Mouse (Mus musculus) kidney, adult 11 months (tissue): ENCODE measurements around the gene Tpd52l2.

Source experiments
- DNase-seq: peaks from one replicate; pipeline ENCODE4 v3.0.0; 2022

Tpd52l2 gene

DNA sequence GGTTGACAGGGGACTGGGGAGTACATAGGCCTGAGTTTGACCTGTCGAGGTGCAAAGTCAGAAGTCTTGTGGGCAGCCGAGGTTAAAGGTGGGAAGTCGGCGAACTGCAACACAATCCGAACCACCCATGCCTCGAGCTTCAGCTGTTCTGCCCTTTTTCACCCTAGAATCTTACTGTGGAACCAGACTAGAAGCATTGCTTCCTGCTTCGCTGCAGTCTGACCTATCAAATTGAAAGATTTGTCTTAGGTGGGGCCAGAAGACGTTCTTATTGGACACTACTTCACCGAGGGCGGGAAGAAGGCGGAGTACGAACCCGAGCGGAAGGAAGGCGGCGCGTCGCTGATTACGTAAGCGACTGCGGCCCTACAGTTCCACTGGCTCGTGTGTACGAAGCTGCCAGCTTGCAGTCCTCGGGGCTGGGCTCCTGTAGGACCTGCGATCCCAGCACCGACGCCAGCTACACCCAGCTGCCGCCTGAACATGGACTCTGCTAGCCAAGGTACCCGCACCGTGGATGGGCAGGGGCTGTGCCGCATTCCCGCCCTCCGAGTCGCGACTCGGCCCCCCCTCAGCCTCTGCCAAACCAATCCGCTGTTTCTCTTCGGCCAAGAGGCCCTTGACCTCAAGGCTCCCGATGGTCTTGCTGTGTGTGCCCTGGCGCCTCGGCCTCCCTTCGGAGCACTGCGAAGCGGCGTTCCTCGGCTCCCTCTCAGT lies at the start of gene Tpd52l2:
Tpd52l2 (plus strand) TSS at position 312 of the 717 bp plus-strand sequence.
- peak; percentile 96 for DNase-seq

DNA sequence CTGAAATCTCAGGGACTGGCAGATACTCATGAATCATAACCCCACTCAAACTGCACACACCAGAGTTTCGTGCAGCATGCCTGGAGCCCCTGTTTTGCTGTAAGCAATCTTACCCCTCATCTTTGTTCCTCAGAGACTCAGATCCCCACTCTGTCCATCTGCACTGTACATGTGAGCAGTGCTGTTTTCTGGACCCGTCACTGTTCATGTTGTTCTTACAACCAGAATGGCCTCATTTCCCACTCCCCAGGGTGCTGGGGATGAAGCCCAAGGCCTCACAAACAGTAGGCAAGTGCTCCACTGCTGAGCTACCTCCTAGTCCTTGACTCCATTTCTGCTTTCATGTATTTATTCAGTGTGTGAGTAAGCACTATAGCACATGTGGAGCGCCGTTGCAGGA lies 44.8 kb upstream of the Tpd52l2 start:
- DNase-seq: no peak

DNA sequence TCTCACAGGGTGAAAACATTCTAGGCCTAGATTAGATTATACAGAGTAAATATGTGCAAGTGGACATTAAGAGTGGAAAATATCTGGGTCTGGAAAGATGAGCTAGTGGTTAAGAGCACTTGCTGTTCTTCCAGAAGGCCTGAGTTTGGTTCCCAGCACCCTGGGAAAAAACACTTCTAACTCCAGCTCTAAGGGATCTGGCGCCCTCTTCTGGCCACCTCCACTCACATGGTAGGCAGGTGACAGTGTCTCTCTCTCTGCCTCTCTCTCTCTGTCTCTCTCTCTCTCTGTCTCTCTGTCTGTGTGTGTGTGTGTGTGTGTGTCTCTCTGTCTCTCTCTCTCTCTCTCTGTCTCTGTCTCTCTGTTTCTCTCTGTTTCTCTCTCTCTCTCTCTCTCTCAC lies 43.7 kb upstream of the Tpd52l2 start:
- DNase-seq: no peak

DNA sequence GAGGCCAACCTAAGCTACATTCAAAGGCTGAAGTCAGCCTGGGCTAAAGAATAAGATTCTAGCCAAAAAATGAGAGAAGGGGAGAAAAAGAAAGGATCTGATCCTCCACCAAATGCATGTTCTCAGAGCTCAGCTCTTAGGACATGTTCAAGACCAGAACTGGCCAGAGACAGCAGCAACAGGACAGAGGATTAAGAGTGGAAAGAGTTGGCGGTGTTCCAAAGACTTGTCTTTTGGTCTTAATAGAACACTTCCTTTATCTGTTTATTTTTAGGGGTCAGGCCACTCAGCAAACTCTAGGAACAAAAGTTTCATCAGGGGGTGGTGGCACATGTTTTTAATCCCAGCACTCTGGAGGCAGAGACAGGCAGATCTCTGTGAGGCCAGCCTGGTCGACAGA lies 41.0 kb upstream of the Tpd52l2 start:
- peak; percentile 9 for DNase-seq

DNA sequence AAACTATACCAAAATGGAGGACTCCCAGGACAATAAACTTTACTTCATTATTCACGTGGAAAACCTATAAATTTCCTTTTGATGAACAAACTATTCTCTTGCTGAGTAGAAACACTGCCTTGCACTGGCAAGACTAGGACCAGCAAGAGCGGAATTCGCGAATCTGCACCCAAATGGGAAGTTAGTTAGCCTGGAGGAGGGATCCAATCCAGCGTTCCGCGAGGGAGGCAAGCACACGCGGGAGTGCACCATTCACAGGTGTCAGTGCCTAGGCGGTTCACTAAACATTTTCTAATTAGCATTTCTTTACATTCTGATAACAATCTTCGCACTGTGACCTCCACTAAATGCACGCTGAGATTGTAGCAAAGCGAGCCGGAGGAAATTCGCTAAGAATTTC lies 39.1 kb upstream of the Tpd52l2 start:
- DNase-seq: no peak

DNA sequence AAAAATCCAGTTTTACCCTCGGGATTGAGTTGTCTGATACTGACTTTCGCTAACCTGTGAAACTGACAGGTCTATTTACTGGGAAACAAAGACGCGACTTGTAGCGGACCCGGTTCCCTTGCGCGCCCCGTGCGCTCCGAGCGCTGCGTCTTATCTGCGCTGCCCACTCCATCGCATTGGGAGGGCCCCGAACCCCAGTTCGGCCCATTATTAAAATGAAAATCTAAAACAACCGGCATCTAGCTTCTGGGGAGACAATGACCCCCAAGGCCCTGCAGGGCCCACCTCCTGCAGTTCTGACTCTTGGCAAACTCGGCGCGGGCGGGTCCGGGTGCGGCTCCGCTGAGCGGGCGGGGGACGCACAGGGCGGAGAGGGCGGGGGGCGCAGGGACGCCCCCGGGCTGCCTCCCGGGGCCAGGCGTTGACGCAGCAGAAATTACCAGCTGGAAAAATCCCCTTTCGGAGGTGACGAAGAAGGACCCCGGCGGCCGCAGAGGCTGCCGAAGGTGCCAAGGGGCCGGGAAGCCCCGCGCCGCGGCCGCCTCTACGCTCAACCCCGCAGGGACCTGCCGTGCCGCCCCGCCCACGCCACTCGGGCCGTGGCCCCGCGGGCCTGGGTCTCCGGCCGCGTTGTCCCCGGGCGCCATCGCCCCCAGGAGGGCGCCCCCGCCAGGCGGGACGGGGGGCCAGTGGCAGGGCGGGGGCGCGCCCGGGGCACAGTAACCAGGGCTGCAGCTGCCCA lies 38.4 kb upstream of the Tpd52l2 start:
- DNase-seq: peak; percentile 24

DNA sequence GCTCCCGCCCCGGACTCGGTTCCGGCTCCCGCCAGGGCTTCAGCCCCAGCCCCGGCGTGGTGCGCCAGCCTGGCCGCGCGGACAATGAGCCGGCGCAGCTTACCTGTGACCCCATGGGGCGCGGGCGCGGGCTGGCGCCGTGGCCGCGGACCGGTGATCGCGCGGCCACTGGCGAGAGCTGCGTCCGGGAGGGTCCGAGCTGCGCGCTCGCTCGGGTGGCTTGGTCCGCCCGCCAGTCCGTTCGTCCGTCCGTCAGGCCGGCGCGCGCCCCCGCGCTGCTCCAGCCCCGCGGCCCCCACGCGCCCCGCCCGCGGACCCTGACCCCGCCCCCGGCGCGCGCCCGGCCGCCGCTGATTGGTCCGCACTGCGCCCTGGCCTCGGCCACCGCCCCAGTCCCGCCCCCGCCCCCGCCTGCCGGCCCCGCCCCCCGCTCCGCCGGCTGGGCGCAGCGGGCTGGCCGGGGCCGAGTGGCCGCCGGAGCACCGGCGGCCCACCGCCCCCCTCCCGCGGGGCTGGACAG lies 37.7 kb upstream of the Tpd52l2 start, which contains the start of gene Zbtb46:
Zbtb46 (minus strand) TSS at position 274 of the 520 bp plus-strand sequence.
- DNase-seq: peak; percentile 80

DNA sequence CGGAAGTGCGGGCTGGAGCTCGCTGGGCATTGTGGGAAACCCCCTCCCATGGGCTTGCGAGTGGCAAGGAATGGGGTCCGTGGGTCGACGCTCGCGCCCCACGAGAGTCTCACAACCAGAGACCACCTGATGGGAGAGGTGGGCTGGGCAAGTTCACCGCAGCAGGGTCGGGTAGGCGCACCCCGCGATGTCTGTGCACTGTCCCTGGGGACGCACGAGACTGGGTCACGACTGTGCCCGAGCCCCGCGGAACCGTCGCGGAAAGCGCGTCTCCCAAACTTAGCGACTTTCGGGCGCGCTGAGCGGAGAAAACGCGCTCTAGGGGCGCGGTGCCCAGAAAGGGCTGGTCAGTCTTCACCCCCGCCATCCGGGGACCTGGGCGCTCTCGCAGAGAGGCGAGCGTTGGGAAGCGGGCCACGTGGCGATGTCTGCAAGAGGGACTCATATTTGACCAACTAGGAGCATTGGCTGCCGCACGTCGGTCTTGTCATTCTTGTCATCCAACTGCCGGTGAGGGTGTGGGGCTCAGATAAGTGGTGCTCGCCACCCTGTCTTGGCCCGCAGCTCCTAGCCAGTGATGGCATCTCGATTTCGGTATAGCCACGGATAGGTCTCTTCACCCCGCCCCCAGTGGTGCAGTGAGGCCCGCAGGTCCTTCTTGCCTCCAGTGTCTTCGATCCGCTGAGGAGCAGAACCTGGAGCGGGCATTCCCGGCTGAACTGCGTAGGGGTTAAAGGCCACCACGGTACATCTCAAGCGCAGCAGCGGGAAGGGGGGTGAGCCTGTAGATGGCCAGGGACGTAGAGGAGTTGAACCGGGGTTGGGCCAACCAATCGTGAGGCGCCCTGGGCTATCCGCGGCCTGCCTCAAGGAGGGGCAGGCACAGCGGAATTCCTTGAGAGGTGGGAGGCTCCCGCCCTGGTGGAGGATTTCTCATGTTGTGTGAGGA lies 37.0 kb upstream of the Tpd52l2 start:
- peak; percentile 73 for DNase-seq

DNA sequence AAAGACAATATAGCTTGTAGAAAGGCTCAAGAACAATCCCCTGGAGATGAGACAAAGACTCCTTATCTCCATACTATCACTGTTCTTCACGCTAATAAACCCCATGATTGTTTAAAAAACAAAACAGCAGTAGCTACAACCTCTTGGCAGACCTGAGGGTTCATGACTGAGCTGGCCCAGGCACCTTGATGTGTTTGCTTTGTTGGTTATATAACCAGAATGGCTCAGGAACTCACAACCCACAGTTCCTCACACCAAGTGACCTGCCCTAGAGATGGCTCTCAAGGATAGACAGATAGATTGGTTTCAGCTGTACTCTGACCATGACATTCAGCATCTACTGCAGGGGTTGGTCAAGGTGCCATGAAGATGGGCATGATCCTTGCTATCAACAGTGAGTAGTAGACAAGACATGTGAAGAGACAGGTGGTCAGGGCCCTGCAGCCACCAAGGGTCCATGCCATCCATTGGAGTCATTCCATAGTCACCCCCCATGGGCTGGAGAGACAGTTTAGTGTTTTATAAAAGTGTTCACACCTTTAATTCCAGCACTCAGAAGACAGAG lies 35.3 kb upstream of the Tpd52l2 start:
- DNase-seq: no peak

DNA sequence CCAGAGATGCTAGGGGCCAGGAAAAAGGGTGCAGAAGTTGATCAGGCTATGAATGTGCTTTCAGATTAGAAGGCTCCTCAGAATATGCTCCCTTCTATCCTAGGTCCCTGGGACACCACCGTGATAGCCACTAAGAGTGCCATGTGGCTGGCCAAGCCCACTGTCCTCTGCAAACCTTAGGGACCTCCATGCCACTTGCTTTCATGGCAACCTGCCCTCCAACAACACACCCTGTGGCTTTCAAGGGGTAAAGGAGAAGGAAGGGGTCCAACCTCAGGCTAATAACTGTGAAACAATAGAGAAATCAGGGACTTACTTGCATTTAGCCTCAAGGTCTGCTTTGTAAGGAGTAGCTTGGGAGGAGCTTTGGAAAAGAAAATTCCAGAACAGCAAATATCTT lies 34.3 kb upstream of the Tpd52l2 start:
- no peak for DNase-seq

DNA sequence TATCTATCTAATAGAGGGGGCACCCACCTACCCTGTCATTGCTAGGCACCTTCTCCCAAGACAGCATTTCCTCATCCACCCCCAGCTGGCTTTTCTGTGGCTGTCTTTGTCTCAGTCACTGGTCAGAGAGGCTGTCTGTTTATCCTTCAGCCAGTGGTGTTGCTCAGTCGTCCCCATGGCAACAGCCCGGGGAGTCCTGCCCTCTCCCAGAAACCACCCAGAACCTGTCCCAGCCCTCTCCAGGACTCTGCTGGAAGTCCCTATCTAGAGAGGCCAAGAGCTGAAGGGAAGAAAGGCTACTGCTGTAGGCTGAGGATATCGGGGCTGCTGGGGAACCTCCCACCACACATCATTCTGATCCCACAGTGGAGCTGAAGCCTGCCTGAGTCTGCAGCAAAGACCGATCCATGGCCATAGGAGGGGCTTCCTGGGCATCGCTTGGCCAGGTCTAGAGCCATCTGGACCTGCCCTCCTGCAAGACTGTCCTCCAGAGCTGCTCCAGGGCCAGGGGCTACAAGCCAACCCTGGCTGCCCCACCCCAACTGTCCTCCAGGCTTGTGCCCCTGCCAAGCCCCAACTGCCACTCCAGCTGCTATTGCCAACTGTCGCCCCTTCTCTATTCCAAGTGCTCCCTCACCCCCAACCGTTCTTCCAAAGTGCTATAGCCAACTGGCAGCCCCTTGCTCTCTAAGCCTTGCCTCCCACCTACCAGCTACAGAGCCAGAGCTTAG lies 33.8 kb upstream of the Tpd52l2 start:
- peak; percentile 74 for DNase-seq

DNA sequence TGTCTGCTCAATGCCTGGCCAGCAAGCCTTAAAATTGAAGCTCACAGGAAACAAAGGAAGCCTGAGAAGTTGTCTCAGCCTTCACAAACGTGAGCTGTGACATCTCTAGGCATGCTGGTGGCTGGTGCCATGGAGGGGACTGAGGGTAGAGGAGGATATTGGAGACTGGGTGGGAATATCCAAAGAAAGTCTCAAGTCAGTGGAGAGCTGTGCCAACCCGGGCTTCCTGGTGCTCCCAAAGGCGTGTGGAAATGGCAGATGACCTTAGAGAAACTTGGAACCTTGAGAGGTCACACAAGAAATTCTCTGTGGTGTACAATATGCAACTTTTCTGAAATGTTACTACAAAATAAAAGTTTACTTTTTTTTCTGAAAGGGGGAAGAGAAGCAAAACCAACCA lies 31.5 kb upstream of the Tpd52l2 start:
- DNase-seq: no peak

DNA sequence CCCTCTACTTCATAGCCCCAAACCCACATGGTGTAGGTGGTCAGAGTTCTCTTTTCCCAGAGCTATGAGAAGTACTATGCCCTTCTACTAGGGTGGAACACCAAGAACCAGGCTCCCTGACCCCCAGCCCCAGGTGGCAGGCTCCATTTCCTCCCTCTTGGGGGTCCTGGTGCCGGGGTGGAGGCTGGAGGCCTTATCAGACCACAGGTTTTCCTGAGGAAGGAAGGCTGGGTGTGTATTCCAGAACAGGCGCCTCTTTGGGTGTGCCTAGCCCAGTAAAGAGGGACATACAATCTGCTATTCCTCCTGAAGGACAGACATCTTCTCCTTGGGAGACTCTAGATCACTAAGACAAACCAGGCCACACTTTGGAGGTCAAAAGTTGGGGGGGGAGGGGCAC lies 26.7 kb upstream of the Tpd52l2 start:
- peak; percentile 58 for DNase-seq

DNA sequence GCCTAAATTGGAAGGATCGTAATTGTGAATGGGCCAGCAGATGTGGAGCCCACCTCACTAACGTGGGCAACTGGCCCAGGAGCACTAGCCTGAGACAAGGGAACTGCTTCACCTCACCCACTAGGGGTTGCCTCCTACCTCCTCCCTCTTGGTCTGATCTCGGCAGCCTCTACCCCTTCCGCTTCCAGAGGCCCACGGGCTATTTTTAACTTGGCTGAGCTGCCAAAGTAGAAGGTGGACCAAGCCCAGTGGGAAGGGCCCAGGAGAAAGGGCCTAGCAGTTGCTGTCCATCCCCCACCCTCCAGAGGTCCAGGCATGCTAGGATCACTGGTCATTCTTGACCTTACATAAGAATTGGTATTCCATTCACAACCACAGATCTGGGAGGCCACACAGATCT lies 25.7 kb upstream of the Tpd52l2 start:
- peak; percentile 75 for DNase-seq

DNA sequence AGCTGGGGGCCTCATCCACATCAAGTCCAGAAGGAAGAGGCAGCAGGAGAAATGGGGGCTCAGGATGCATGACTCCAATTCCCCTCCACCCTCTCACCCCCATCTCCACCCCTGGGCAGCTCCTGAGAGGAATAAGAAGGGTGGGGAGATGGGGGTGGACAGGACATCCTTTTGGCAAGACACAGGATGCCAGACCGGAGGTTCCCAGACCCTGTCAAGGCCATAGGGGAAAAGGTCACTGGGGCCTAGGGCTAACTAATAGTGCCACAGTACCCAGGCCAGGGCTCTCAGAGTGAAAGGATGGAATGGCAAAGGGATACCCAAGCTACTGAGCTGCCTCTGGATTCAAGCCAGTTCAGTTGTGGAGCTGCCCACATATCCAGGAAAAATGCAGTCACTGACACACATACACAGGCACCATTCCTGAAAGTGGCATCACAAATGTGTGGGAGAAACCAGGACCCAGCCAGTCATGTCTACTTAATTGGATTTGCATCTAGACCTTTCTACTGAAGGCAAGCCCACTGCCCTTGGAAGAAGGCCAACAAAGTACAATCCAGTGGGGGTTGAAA lies 24.6 kb upstream of the Tpd52l2 start:
- peak; percentile 44 for DNase-seq

DNA sequence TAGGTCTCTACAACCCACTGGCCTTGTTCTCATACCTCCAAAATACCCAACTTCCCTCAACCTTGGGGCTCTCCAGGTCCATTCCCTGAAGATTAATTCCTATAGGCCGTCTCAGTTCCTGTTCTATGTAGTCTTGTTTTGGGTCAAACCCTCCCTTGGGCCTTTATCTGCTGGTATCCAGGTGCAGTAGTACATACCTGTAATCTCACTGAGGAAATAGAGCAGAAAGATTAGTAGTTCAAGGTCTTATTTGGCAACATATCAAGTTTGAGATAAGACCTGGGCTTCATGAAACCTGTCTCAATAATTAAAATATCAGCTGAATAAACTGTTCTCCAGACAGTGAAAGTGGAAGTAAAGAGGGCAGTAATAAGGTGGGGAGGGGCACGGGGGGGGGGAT lies 13.8 kb upstream of the Tpd52l2 start:
- no peak for DNase-seq

DNA sequence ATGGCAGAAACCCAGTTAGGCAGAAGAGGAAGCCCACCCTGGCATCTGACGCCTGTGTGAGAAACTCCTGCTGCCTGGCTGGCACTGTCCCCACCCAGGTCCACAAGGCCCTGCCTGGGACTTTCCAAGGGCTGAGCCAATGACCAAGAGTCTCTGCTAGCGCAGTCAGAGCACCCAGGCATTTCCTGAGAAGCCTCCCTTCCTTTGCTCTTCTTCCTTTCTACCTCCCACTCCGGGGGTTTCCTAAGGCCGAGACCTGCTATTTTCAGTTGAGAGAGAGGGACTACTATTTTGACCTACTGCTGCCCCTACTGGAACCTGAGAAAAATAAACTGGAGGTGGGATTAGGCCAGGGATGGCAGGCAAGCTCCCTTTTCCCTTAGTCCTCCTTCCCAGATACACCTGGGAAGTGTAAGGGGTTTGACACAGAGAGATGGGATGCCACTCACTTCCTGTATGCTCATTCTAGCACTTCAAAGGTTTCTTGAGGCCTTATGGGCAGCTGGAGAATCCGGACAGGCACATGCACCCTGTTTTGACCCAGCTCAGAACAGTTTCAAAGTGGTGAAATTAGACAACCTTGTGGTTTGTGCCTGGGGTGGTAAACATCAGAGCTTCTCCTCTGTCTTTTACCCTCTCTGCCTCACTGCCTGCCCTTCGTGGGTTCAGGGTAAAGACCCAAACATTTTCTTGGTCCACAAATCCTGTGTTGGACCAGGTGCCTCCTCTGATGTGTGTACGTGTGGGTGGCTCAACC lies 13.2 kb upstream of the Tpd52l2 start:
- peak; percentile 69 for DNase-seq

DNA sequence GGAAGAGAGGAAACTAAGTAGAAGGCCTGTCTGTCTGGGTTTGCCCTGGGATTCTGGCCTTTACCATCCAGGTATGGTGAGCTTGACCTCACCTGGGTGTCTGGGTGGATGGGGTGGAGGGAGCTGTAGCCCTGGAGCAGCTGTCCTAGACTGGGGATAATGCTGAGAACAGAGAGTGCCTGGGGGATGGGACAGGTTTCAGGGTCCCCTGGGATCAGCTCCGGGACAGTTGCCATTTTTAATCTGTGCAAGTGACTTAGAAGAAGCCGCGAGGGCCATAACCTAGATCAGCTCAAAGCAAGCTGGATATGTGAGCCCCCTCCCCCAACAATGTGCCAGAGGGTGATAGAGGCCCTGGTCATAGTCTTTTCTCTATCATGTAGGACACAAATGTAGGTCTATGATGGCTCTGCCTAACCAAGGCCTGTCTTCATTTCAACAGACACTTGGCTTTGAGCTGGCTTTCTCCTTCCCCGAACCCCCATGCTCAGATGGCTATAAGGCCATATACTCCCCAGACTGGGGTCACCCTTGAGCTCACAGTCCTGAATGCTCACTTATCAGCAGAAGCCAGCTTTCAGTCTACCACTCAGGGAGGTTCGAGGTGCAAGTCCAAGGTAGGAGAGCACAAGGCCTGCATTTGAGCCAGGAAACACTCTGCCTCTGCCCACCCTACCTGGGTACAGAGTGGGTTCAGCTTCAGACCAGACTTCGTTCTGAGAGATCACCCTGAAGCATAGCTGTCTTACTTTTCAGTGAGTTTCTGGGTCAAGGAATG lies 12.3 kb upstream of the Tpd52l2 start:
- DNase-seq: no peak

DNA sequence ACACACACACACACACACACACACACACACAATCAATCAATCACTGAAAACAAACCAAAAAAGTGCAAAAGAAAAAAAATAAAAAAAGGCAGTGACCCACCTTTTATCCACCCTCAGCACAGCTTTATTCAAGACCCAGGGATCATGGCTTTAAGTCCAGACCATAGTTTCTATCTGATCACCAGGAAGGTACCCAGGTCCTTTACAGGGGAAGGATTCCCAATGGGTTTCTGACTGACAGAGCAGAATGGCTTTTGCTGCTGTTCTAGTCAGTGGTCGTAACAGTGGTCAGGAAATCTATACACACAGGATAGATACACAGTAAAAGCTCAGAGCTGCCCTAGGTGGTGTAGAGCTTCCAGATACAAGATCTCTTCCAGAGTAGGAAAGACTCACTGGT lies 11.2 kb upstream of the Tpd52l2 start:
- no peak for DNase-seq
